Comparison of ENCODE assay signal across 8 mouse cellular contexts in the genomic region with DNA sequence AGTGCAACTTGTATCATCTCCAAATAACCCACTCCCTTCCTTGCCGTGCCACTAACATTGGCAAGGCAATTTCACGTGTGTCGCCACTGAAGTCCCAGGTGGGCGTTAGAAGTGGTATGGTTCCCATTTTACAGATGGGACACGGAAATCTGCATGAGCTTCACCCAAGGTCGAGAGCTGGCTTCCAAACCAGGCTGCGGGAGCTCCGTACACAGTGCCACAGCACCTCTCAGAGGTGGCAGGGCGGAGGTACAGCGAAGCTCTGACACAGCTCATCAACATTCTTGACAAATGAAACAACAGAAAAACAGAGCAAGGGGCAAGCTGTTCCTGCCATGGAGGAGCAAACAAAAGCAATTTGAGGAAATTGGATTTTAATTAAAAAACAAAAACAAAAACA.
DNase-seq lines count a peak whose midpoint lies in the region; ATAC-seq and TF ChIP-seq lines count a peak whose summit lies in the region.

No protein-coding gene starts in this region.

- WGBS in kidney, embryonic 14.5 days, result 49% methylated on average over 10 of the region's 10 CpGs
- WGBS in forebrain, embryonic 12.5 days, result 41% methylated on average over 10 of the region's 10 CpGs

- no peak overlapping the region for H3K4me2 ChIP-seq in kidney, embryonic 14.5 days (replicated peaks; ENCODE audit: low read depth, low read length)
- H3K4me2 ChIP-seq in CH12.LX (ENCODE audit: insufficient read depth, low read depth, poor library complexity, severe bottlenecking), result no peak overlapping the region; the same call in 1 of the 2 replicates
- H3K4me2 ChIP-seq in forebrain, embryonic 12.5 days, result no peak overlapping the region

- in situ Hi-C loops in CH12.LX (cut with MboI; ENCODE audit: low pct_ligation_motif_present, low pct_unique_long_range_greater_than_20kb, low sequenced_read_pairs), result loop anchor here (25.0 kb wide), 1 partner anchor 423 kb away; no protein-coding TSS in a partner anchor

- no peak overlapping the region for H3K27ac ChIP-seq in kidney, embryonic 14.5 days (ENCODE audit: low read depth, low read length)
- no peak overlapping the region for H3K27ac ChIP-seq in CH12.LX (ENCODE audit: insufficient read depth, low read depth)
- H3K27ac ChIP-seq in forebrain, embryonic 12.5 days, result no peak overlapping the region

- no peaks in the 10 kb centered on the region for H3K4me1 ChIP-seq in kidney, embryonic 14.5 days (ENCODE audit: control insufficient read depth, insufficient read depth, low read length)
- H3K4me1 ChIP-seq in CH12.LX (ENCODE audit: control insufficient read depth in 1 of 2, insufficient read depth in 2 of 2), result peaks cover 4 to 12% of the 10 kb centered on the region in 2 experiments; a peak in 2 of 4 replicates
- peaks cover 13% of the 10 kb centered on the region for H3K4me1 ChIP-seq in forebrain, embryonic 12.5 days

- TF ChIP-seq CTCF in CH12.LX (conservative IDR thresholded peaks at IDR 0.05 in 1 of 2, IDR thresholded peaks at IDR 0.05 in 1 of 2; ENCODE audit: low read depth in 2 of 2, low read length in 2 of 2), result peak; percentile 33 to 79; a peak in 3 of 4 replicates
- TF ChIP-seq CTCF in brain, embryonic 14.5 days (IDR thresholded peaks at IDR 0.05; ENCODE audit: borderline replicate concordance, extremely low read depth, insufficient read depth, insufficient read length), result peak; percentile 74

- no peaks in the 10 kb centered on the region for H3K79me2 ChIP-seq in CH12.LX (replicated peaks; ENCODE audit: control insufficient read depth, extremely low read depth, insufficient read depth, poor library complexity, severe bottlenecking)

- no peaks in the 10 kb centered on the region for H3K36me3 ChIP-seq in kidney, embryonic 14.5 days (ENCODE audit: control insufficient read depth, insufficient read depth, low read length)
- no peaks in the 10 kb centered on the region for H3K36me3 ChIP-seq in CH12.LX (replicated peaks in 1 of 2; ENCODE audit: control insufficient read depth in 1 of 2, insufficient read depth in 1 of 2, low read length in 1 of 2)
- no peaks in the 10 kb centered on the region for H3K36me3 ChIP-seq in forebrain, embryonic 12.5 days (replicated peaks)

- no peak for TF ChIP-seq EP300 in CH12.LX (IDR thresholded peaks at IDR 0.05; ENCODE audit: low read length)

- peaks cover 6% of the 10 kb centered on the region; the same call in 1 of the 2 replicates for H3K27me3 ChIP-seq in kidney, embryonic 14.5 days (ENCODE audit: control insufficient read depth, insufficient read depth, low read length)
- no peaks in the 10 kb centered on the region for H3K27me3 ChIP-seq in CH12.LX (replicated peaks)
- H3K27me3 ChIP-seq in forebrain, embryonic 12.5 days, result peaks cover 30% of the 10 kb centered on the region

- TF ChIP-seq POLR2A in CH12.LX (IDR thresholded peaks at IDR 0.05; ENCODE audit: low read depth, low read length), result no peak
- no peak for TF ChIP-seq POLR2A in brain, embryonic 14.5 days (IDR thresholded peaks at IDR 0.05; ENCODE audit: borderline replicate concordance, extremely low read depth, insufficient read depth, insufficient read length, poor library complexity, severe bottlenecking)

- TF ChIP-seq RAD21 in CH12.LX (IDR thresholded peaks at IDR 0.05; ENCODE audit: low read depth, low read length), result peak; percentile 88

- H3K4me3 ChIP-seq in kidney, embryonic 14.5 days (ENCODE audit: low read length), result no peak overlapping the region
- no peak overlapping the region for H3K4me3 ChIP-seq in CH12.LX (replicated peaks in 1 of 3; ENCODE audit: low read depth in 2 of 3, low read length in 2 of 3, poor library complexity in 1 of 3)
- no peak overlapping the region for H3K4me3 ChIP-seq in forebrain, embryonic 12.5 days (replicated peaks)

- no peaks in the 10 kb centered on the region for H3K9me3 ChIP-seq in kidney, embryonic 14.5 days (ENCODE audit: control insufficient read depth, low read length)
- H3K9me3 ChIP-seq in CH12.LX (replicated peaks; ENCODE audit: low read length), result no peaks in the 10 kb centered on the region
- H3K9me3 ChIP-seq in forebrain, embryonic 12.5 days, result no peaks in the 10 kb centered on the region

- dilution Hi-C loops in CH12.LX (cut with MboI; ENCODE audit: extremely low pct_ligation_motif_present, extremely low pct_unique_long_range_greater_than_20kb, low sequenced_read_pairs), result no loop called here

- DNase-seq in kidney, adult 11 months, result peak; percentile 7
- peak; percentile 64 for DNase-seq in CH12.LX (ENCODE audit: extremely low read depth)
- peak; percentile 70 for DNase-seq in brain, embryonic 14.5 days (ENCODE audit: low read depth)
- peak; percentile 31 for DNase-seq in layer of hippocampus, postnatal 36 days
- DNase-seq in MN1 (ENCODE audit: low spot score), result no peak

- no peak overlapping the region for H3K9ac ChIP-seq in kidney, embryonic 14.5 days (ENCODE audit: low read depth, low read length)
- H3K9ac ChIP-seq in CH12.LX (ENCODE audit: insufficient read depth, low read depth), result no peak overlapping the region
- no peak overlapping the region for H3K9ac ChIP-seq in forebrain, embryonic 12.5 days

- no peak for ATAC-seq in kidney, embryonic 14.5 days (ENCODE audit: low FRiP score, low TSS enrichment)
- ATAC-seq in forebrain, embryonic 12.5 days (ENCODE audit: low FRiP score), result peak; percentile 53; the same call in 1 of the 2 replicates
- ATAC-seq in erythroid progenitor cell, adult 5-6 weeks (replicated peaks; ENCODE audit: low FRiP score, poor library complexity, severe bottlenecking), result no peak

TF ChIP-seq in CH12.LX, 34 proteins besides CTCF, POLR2A, EP300 and RAD21:
- TF ChIP-seq MAFK (IDR thresholded peaks at IDR 0.05; ENCODE audit: insufficient replicate concordance, low read length) (no peak), TBP (conservative IDR thresholded peaks at IDR 0.05; ENCODE audit: low read depth, low read length) (no peak), RCOR1 (conservative IDR thresholded peaks at IDR 0.05; ENCODE audit: low read depth, low read length) (no peak), SMC3 (IDR thresholded peaks at IDR 0.05; ENCODE audit: low read depth, low read length) (peak; percentile 69)
